Mouse (Mus musculus) limb, embryonic 11.5 days (tissue): Measurements from ENCODE around the gene Glra4. TPM values are rescaled to one million over a fixed set of nuclear protein-coding genes. Genes with fewer than 3 reads are reported as not detected.
A peak's percentile ranks its signal among the peaks of the same experiment; 100 is the strongest.

Experiments used
- ATAC-seq: fragments of 200-750 bp; cut with Nextera tagmentation; 2 replicates; pipeline ENCODE4 v1.8.0; 2017; ENCODE audit warnings: low read depth; ENCODE audit not compliant: insufficient number of reproducible peaks, low FRiP score, low TSS enrichment
- DNase-seq: peaks from one replicate; pipeline ENCODE4 v3.0.0-alpha.2; 2015; ENCODE audit warnings: low spot score
- H3K27ac ChIP-seq: fragments of 300-500 bp; sonication (generic); replicated peaks from 2 replicates; pipeline ENCODE4 v1.5.1; 2014; ENCODE audit warnings: low read depth, mild to moderate bottlenecking, low read length
- H3K27me3 ChIP-seq: fragments of 300-500 bp; sonication (generic); 2 replicates; pipeline ENCODE4 v1.6.1; 2014; ENCODE audit warnings: mild to moderate bottlenecking, low read length, mixed read lengths; ENCODE audit not compliant: control insufficient read depth, insufficient read depth
- H3K36me3 ChIP-seq: fragments of 300-500 bp; sonication (generic); 2 replicates; pipeline ENCODE4 v1.6.1; 2014; ENCODE audit warnings: mild to moderate bottlenecking, low read length, moderate library complexity, mixed read lengths; ENCODE audit not compliant: control insufficient read depth, insufficient read depth
- H3K4me1 ChIP-seq: fragments of 300-500 bp; sonication (generic); 2 replicates; pipeline ENCODE4 v1.6.1; 2014; ENCODE audit warnings: low read length, mixed read lengths; ENCODE audit not compliant: control insufficient read depth, insufficient read depth
- H3K4me2 ChIP-seq: fragments of 300-500 bp; sonication (generic); 2 replicates; pipeline ENCODE4 v1.6.1; 2014; ENCODE audit warnings: low read depth, mild to moderate bottlenecking, moderate library complexity; ENCODE audit not compliant: severe bottlenecking
- H3K4me3 ChIP-seq: fragments of 300-500 bp; sonication (generic); 2 replicates; pipeline ENCODE4 v1.5.1; 2014; ENCODE audit warnings: low read depth, low read length
- H3K9ac ChIP-seq: fragments of 300-500 bp; sonication (generic); 2 replicates; pipeline ENCODE4 v1.6.1; 2014; ENCODE audit warnings: mild to moderate bottlenecking, low read length
- H3K9me3 ChIP-seq: fragments of 300-500 bp; sonication (generic); 2 replicates; pipeline ENCODE4 v1.6.1; 2016; ENCODE audit warnings: low read length; ENCODE audit not compliant: control insufficient read depth
- WGBS: fragments of 180-500 bp; shearing (Covaris S2); extraction: QIAGEN DNeasy Blood & Tissue Kit; methylation state at CpG from one replicate; pipeline ENCODE4 v1.1.7; 2014; 5-methylcytosine and 5-hydroxymethylcytosine counted together
- polyA plus RNA-seq: library from polyadenylated mRNA; unstranded; fragments of >200 nt; fragmentation: Nextera tagmentation; extraction: Ambion mirVana; gene quantifications from 2 replicates; pipeline ENCODE4 v1.2.1, GENCODE M21; 2014

The Glra4 gene
- polyA plus RNA-seq, 1 experiment from 2014 or later: not detected

- no peak overlapping the region for H3K4me2 ChIP-seq
- ATAC-seq (no peak), DNase-seq (no peak)
- no peak overlapping the region for H3K27ac ChIP-seq
- no peak overlapping the region for H3K9ac ChIP-seq
- no peaks in the 10 kb centered on the region for H3K9me3 ChIP-seq
- H3K27me3 ChIP-seq: peaks cover 11% of the 10 kb centered on the region; the same call in 1 of the 2 replicates
- H3K4me1 ChIP-seq: no peaks in the 10 kb centered on the region
- 78% methylated on average over 3 of the region's 3 CpGs for WGBS
- no peak overlapping the region for H3K4me3 ChIP-seq
- no peaks in the 10 kb centered on the region for H3K36me3 ChIP-seq
Measured at GRCm38 (mm10) chrX:136778046-136778445, 1.9 kb downstream of the Glra4 start.

DNA sequence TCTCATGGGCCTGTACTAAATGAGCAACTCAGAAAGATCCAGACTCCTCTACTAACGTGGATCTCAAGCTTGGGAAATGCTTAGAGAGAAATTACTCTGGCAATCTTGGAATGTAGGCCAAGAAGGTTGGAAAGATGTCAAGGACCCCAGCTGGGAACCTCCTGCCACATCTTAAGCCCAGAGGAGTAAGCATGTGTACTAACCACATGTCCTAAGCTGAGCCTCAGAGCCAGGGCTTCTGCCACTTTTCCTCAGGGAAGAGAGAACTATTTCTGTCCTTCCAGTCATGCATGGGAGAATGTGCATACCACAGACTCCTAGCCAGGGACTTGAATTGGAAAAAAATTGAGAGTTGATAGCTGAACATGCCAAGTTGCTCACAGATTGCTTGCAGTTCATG is 6.9 kb downstream of the Glra4 start:
- no peaks in the 10 kb centered on the region for H3K4me1 ChIP-seq
- no peak overlapping the region for H3K4me2 ChIP-seq
- no peak overlapping the region for H3K9ac ChIP-seq
- H3K27ac ChIP-seq: no peak overlapping the region
- WGBS: 75% methylated on average over 1 of the region's 1 CpGs
- no peaks in the 10 kb centered on the region for H3K9me3 ChIP-seq
- DNase-seq (no peak), ATAC-seq (no peak)
- no peak overlapping the region for H3K4me3 ChIP-seq
- H3K36me3 ChIP-seq: no peaks in the 10 kb centered on the region
- no peaks in the 10 kb centered on the region for H3K27me3 ChIP-seq

- 78% methylated on average over 11 of the region's 11 CpGs for WGBS
- Histone ChIP-seq H3K27ac (no peak overlapping the region), H3K4me2 (no peak overlapping the region), H3K36me3 (no peaks in the 10 kb centered on the region), H3K4me3 (no peak overlapping the region), H3K27me3 (no peaks in the 10 kb centered on the region), H3K4me1 (no peaks in the 10 kb centered on the region), H3K9me3 (no peaks in the 10 kb centered on the region), H3K9ac (no peak overlapping the region)
- DNase-seq (no peak), ATAC-seq (no peak)
Measured at GRCm38 (mm10) chrX:136761103-136762074, 18.6 kb downstream of the Glra4 start.

GRCm38 (mm10) chrX:136755464-136755863 is 24.5 kb downstream of the Glra4 start:
- no peak for DNase-seq
- Histone ChIP-seq H3K36me3 (no peaks in the 10 kb centered on the region), H3K27me3 (no peaks in the 10 kb centered on the region), H3K9ac (no peak overlapping the region), H3K4me1 (no peaks in the 10 kb centered on the region), H3K27ac (no peak overlapping the region), H3K4me2 (no peak overlapping the region), H3K4me3 (no peak overlapping the region), H3K9me3 (no peaks in the 10 kb centered on the region)
- WGBS: 95% methylated on average over 3 of the region's 3 CpGs
- ATAC-seq: no peak

DNA sequence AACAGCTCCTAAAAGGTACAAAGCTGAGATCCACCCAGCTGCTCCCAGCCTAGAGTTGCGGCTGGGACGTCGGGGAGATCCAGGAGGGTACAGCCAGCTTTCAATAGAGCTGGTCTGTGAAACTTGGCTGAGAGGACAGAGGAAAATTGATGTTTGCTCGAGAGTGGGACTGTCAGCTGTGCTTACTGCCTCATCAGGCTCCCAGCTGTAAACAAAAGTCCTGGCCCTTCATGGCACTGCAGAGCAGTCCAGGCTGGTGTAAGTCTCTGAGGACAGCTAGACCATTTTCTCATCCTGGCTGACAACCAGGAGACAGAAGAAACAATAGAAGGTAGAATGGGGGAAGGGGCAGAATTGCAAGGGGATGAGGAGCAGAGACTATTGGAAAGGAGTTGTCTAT is 30.6 kb downstream of the Glra4 start:
- DNase-seq: no peak
- no peaks in the 10 kb centered on the region for H3K27me3 ChIP-seq
- H3K4me3 ChIP-seq: no peak overlapping the region
- H3K36me3 ChIP-seq: no peaks in the 10 kb centered on the region
- no peak overlapping the region for H3K9ac ChIP-seq
- no peaks in the 10 kb centered on the region for H3K9me3 ChIP-seq
- no peaks in the 10 kb centered on the region for H3K4me1 ChIP-seq
- no peak overlapping the region for H3K4me2 ChIP-seq
- 77% methylated on average over 4 of the region's 4 CpGs for WGBS
- H3K27ac ChIP-seq: no peak overlapping the region
- no peak for ATAC-seq

- no peaks in the 10 kb centered on the region for H3K36me3 ChIP-seq
- no peak overlapping the region for H3K4me3 ChIP-seq
- ATAC-seq (no peak), DNase-seq (no peak)
- no peak overlapping the region for H3K4me2 ChIP-seq
- H3K27me3 ChIP-seq: no peaks in the 10 kb centered on the region
- WGBS: 80% methylated on average over 8 of the region's 8 CpGs
- no peaks in the 10 kb centered on the region for H3K9me3 ChIP-seq
- H3K27ac ChIP-seq: no peak overlapping the region
- H3K4me1 ChIP-seq: no peaks in the 10 kb centered on the region
- H3K9ac ChIP-seq: no peak overlapping the region
Measured at GRCm38 (mm10) chrX:136744663-136745062, 35.3 kb downstream of the Glra4 start.

DNA sequence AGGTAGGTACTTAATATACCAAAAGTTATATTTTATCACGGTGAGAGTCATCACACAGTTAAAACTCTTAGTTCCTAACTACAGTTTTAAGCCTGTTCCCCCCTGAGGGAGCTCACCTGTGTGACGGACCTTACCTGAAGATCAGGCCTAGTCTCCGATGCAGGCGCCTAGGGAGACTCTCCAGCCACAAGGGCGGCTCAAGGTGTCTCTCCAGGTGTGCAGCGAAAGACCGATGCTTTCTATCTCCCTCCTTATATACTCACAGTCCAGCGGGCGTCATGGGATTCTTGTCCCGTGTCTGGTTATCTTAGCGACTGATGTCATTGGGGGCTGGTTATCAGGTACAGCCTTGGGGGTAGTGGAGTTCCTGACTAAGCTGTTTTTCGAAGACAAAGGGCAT is 36.5 kb downstream of the Glra4 start, which contains the start of gene Morf4l2:
TSS of gene Morf4l2 (minus strand) at position 232 of the 400 bp plus-strand sequence.
- peak within 1 kb of the TSS; percentile 22; the same call in 1 of the 2 replicates for H3K9ac ChIP-seq
- H3K4me2 ChIP-seq: peak within 1 kb of the TSS; percentile 35; the same call in 1 of the 2 replicates
- peak within 1 kb of the TSS; percentile 42; the same call in 1 of the 2 replicates for H3K4me3 ChIP-seq
- H3K9me3 ChIP-seq: no peaks in the 10 kb centered on the region
- H3K4me1 ChIP-seq: no peaks in the 10 kb centered on the region
- H3K27me3 ChIP-seq: no peaks in the 10 kb centered on the region
- H3K27ac ChIP-seq: peak within 1 kb of the TSS; percentile 72; the same call in 1 of the 2 replicates
- H3K36me3 ChIP-seq: no peaks in the 10 kb centered on the region
- ATAC-seq (no peak), DNase-seq (no peak)
- WGBS: 85% methylated on average over 12 of the region's 12 CpGs

- H3K27ac ChIP-seq: peak overlapping the region; percentile 72; the same call in 1 of the 2 replicates
Measured at GRCm38 (mm10) chrX:136742661-136743103, 37.3 kb downstream of the Glra4 start.

More at GRCm38 (mm10) chrX:136742661-136743103, 37.3 kb downstream of the Glra4 start:
- no peak for ATAC-seq
- Histone ChIP-seq H3K27me3 (no peaks in the 10 kb centered on the region), H3K36me3 (no peaks in the 10 kb centered on the region), H3K4me1 (no peaks in the 10 kb centered on the region), H3K9me3 (no peaks in the 10 kb centered on the region), H3K4me2 (peak overlapping the region; percentile 35), H3K9ac (peak overlapping the region; percentile 22; the same call in 1 of the 2 replicates), H3K4me3 (peak overlapping the region; percentile 42; the same call in 1 of the 2 replicates)
- DNase-seq: peak; percentile 51
- 38% methylated on average over 5 of the region's 5 CpGs for WGBS
